Mouse (Mus musculus) heart, postnatal 0 days (tissue): ENCODE measurements around the gene Gm20503.

Source experiments
- CTCF ChIP-seq: IDR thresholded peaks from 2 replicates; pipeline ENCODE4 v1.5.1; 2016; ENCODE audit warnings: antibody characterized with exemption, control low read depth, low read depth
- EP300 ChIP-seq: IDR thresholded peaks from 2 replicates; pipeline ENCODE4 v1.6.1; 2016; ENCODE audit warnings: antibody characterized with exemption, low read depth

DNA sequence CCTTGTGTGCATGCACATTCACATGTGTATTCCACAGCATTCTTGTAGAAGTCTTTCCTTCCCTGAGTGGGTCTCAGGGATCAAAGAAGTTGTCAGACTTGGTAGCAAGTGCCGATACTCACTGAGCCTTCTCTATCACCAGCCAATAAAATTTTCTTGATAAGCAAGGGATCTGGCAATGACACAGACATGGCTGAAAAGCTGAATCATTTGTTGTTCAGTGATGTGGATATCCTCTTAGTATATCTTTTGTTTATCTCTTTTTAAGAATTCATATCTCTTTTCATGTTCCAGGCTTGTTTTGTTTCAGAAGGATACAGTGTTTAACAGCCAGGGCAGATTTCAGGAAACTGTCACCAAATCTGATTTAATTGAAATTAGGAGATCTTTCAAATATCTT lies 4.3 kb upstream of the Gm20503 start:
- TF ChIP-seq CTCF (no peak), EP300 (no peak)
